Mouse (Mus musculus): ENCODE results near the gene Atg4b. TPM values are rescaled to one million over a fixed set of nuclear protein-coding genes. Genes with fewer than 3 reads are reported as not detected.
"Not testable (repeated sequence)": the region's sequence is repeated elsewhere in the genome, so short reads cannot be mapped to it uniquely, and the experiment has no call there.

Atg4b gene
- polyA plus RNA-seq, 1 experiment from 2014 or later, result 104 TPM

- 92% methylated on average over 7 of the region's 8 CpGs for WGBS
- not testable (repeated sequence) for H3K27me3 ChIP-seq (replicated peaks; ENCODE audit: control insufficient read depth, insufficient read depth, low read length); H3K36me3 ChIP-seq (ENCODE audit: control insufficient read depth, insufficient read depth); H3K9me3 ChIP-seq (ENCODE audit: control insufficient read depth, low read length); ATAC-seq; H3K4me2 ChIP-seq (ENCODE audit: low read length); H3K4me1 ChIP-seq (replicated peaks; ENCODE audit: control insufficient read depth, insufficient read depth, low read length); H3K9ac ChIP-seq (replicated peaks; ENCODE audit: low read depth, low read length); H3K27ac ChIP-seq (ENCODE audit: low read length); H3K4me3 ChIP-seq (replicated peaks; ENCODE audit: low read length)
These were observed 87.3 kb downstream of the Atg4b start for GRCm38 (mm10) chr1:93838569-93838968.

Other genes with a start within 250 kb of the Atg4b start
- 3.9 TPM in 2 replicates for gene Farp2, start 239.4 kb upstream of the Atg4b start, polyA plus RNA-seq (2015; fragmentation: Nextera tagmentation; extraction: Ambion mirVana)
- 316 and 341 TPM in 2 replicates for gene Stk25, start 92.8 kb upstream of the Atg4b start, polyA plus RNA-seq (2015; fragmentation: Nextera tagmentation; extraction: Ambion mirVana)
- gene Bok, start 65.8 kb upstream of the Atg4b start, polyA plus RNA-seq (2015; fragmentation: Nextera tagmentation; extraction: Ambion mirVana), result 89.5 and 104 TPM in 2 replicates
- 47.5 and 50.2 TPM in 2 replicates for gene Thap4, start 3.4 kb downstream of the Atg4b start, polyA plus RNA-seq (2015; fragmentation: Nextera tagmentation; extraction: Ambion mirVana)
- 180 and 189 TPM in 2 replicates for gene Dtymk, start 50.4 kb downstream of the Atg4b start, polyA plus RNA-seq (2015; fragmentation: Nextera tagmentation; extraction: Ambion mirVana)
- 11.9 and 12.3 TPM in 2 replicates for gene Ing5, start 52.5 kb downstream of the Atg4b start, polyA plus RNA-seq (2015; fragmentation: Nextera tagmentation; extraction: Ambion mirVana)
- 17.2 and 19.5 TPM in 2 replicates for gene D2hgdh, start 73.4 kb downstream of the Atg4b start, polyA plus RNA-seq (2015; fragmentation: Nextera tagmentation; extraction: Ambion mirVana)
- not detected in 2 replicates for gene Gal3st2, start 109.8 kb downstream of the Atg4b start, polyA plus RNA-seq (2015; fragmentation: Nextera tagmentation; extraction: Ambion mirVana)
- 0.08 TPM in 1 of 2 replicates, not detected in the other for gene Gal3st2b, start 166.8 kb downstream of the Atg4b start, polyA plus RNA-seq (2015; fragmentation: Nextera tagmentation; extraction: Ambion mirVana)
- not detected in 2 replicates for gene Gal3st2c, start 239.0 kb downstream of the Atg4b start, polyA plus RNA-seq (2015; fragmentation: Nextera tagmentation; extraction: Ambion mirVana)